Mouse (Mus musculus) embryonic facial prominence, embryonic 13.5 days (tissue): Measurements from ENCODE around the gene Degs1. TPM values are rescaled to one million over a fixed set of nuclear protein-coding genes. Genes with fewer than 3 reads are reported as not detected.

Experiments used
- ATAC-seq: fragments of 200-750 bp; cut with Nextera tagmentation; 2 replicates; pipeline ENCODE4 v1.8.0; 2017; ENCODE audit warnings: low read depth; ENCODE audit not compliant: insufficient number of reproducible peaks, insufficient read depth, low FRiP score, low TSS enrichment
- H3K27ac ChIP-seq: fragments of 300-500 bp; sonication (generic); 2 replicates; pipeline ENCODE4 v1.5.1; 2015; ENCODE audit warnings: moderate library complexity, mild to moderate bottlenecking, inconsistent platforms
- H3K27me3 ChIP-seq: fragments of 300-500 bp; sonication (generic); 2 replicates; pipeline ENCODE4 v1.6.1; 2015; ENCODE audit warnings: mild to moderate bottlenecking, inconsistent platforms
- H3K36me3 ChIP-seq: fragments of 300-500 bp; sonication (generic); 2 replicates; pipeline ENCODE4 v1.6.1; 2015; ENCODE audit warnings: mild to moderate bottlenecking, inconsistent platforms
- H3K4me1 ChIP-seq: fragments of 300-500 bp; sonication (generic); 2 replicates; pipeline ENCODE4 v1.6.1; 2015; ENCODE audit warnings: inconsistent platforms
- H3K4me2 ChIP-seq: fragments of 300-500 bp; sonication (generic); 2 replicates; pipeline ENCODE4 v1.6.1; 2015; ENCODE audit warnings: moderate library complexity, mild to moderate bottlenecking, inconsistent platforms
- H3K4me3 ChIP-seq: fragments of 300-500 bp; sonication (generic); 2 replicates; pipeline ENCODE4 v1.5.1; 2015; ENCODE audit warnings: mild to moderate bottlenecking, inconsistent platforms
- H3K9ac ChIP-seq: fragments of 300-500 bp; sonication (generic); 2 replicates; pipeline ENCODE4 v1.6.1; 2015; ENCODE audit warnings: mild to moderate bottlenecking, inconsistent platforms
- H3K9me3 ChIP-seq: fragments of 300-500 bp; sonication (generic); 2 replicates; pipeline ENCODE4 v1.6.1; 2016; ENCODE audit warnings: inconsistent platforms
- WGBS: fragments of 180-500 bp; shearing (Covaris S2); methylation state at CpG from one replicate; pipeline ENCODE4 v1.1.7; 2015; ENCODE audit warnings: mixed read lengths; 5-methylcytosine and 5-hydroxymethylcytosine counted together
- polyA plus RNA-seq: library from polyadenylated mRNA; unstranded; fragments of >200 nt; fragmentation: Nextera tagmentation; extraction: Ambion mirVana; gene quantifications from 2 replicates; pipeline ENCODE4 v1.2.1, GENCODE M21; 2015

Degs1 gene
- polyA plus RNA-seq, result 100 and 107 TPM in 2 replicates

- Histone ChIP-seq H3K4me1 (peaks cover 27% of the 10 kb centered on the region), H3K9me3 (no peaks in the 10 kb centered on the region), H3K4me3 (peak within 1 kb of the TSS; percentile 87), H3K36me3 (peaks cover 20% of the 10 kb centered on the region), H3K4me2 (peak within 1 kb of the TSS; percentile 84), H3K9ac (peak within 1 kb of the TSS; percentile 93), H3K27ac (peak within 1 kb of the TSS; percentile 87), H3K27me3 (no peaks in the 10 kb centered on the region)
- under 1% methylated on average over 92 of the region's 94 CpGs for WGBS
- peak; percentile 87 for ATAC-seq
These were observed at the start of gene Degs1 for GRCm38 (mm10) chr1:182282091-182283075. Gene Degs1, minus strand, starts transcription at chr1:182282804.

DNA sequence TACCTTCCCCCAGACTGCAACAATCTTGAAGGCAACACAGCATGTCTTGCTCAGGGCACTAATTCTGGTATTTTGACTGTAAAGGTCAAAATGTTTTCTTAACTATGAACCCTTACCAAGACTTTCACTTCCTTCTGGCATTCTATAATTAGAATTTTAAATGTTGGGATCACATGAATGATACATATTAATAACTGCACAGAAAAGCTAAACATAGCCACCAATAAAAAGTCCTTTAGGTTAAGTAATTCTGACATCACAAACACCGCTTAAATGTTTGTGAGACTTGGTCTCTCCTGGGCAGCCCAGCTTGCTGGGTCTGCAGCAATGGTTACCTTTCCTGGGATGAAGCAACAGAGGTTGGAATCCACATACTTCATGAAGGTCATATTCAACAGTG lies 43.3 kb upstream of the Degs1 start:
- H3K4me1 ChIP-seq, result no peaks in the 10 kb centered on the region
- no peak overlapping the region for H3K9ac ChIP-seq
- H3K27ac ChIP-seq, result no peak overlapping the region
- H3K27me3 ChIP-seq, result no peaks in the 10 kb centered on the region
- no peaks in the 10 kb centered on the region for H3K9me3 ChIP-seq
- no peak for ATAC-seq
- H3K36me3 ChIP-seq, result peaks cover 78% of the 10 kb centered on the region
- no peak overlapping the region for H3K4me3 ChIP-seq
- WGBS, result 93% methylated on average over 1 of the region's 1 CpGs
- H3K4me2 ChIP-seq, result no peak overlapping the region

DNA sequence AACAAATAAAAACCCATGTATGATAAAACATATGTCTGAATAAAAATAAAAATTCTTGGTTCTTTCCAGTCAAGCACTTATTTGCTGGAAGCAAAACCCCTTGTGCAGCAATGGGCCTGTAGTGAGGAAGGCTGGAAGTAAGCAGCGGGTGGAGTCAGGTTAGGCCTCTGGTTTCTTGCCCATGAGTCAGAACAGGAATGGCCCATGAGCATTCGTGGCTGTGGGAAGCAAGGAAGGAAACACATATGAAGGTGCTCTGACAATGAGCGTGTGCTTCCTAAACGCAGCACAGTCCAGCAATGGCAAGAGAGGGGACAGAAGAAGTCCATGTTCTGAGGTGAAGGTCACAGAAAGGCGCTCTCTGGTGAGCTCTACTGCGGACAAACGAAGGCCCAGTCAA lies 41.9 kb upstream of the Degs1 start:
- H3K9ac ChIP-seq, result no peak overlapping the region
- H3K4me3 ChIP-seq, result no peak overlapping the region
- no peaks in the 10 kb centered on the region for H3K9me3 ChIP-seq
- H3K36me3 ChIP-seq, result peaks cover 86% of the 10 kb centered on the region
- ATAC-seq, result no peak
- H3K4me1 ChIP-seq, result no peaks in the 10 kb centered on the region
- 95% methylated on average over 7 of the region's 7 CpGs for WGBS
- H3K27ac ChIP-seq, result no peak overlapping the region
- no peaks in the 10 kb centered on the region for H3K27me3 ChIP-seq
- H3K4me2 ChIP-seq, result no peak overlapping the region

DNA sequence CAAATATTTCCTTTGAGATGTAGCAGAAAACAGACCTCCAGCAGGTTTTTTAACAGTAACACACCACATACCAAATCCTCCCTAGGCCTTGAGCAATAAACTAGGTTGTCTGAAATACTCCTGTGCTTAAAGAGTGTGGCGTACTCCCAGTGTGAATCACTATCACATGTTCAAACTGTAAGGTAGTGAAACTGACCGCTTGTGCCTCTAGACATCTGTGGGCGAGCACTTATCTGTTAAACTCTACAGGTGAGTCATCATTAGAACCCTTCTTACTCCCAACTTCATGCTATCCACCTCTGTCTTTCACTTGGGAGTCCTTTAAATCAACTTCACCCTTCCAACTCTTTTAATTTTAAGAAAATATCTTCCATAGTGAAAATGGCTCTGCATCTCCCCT lies 40.5 kb upstream of the Degs1 start:
- H3K27me3 ChIP-seq, result no peaks in the 10 kb centered on the region
- H3K36me3 ChIP-seq, result peaks cover 88% of the 10 kb centered on the region
- H3K9ac ChIP-seq, result no peak overlapping the region
- no peak for ATAC-seq
- no peaks in the 10 kb centered on the region for H3K4me1 ChIP-seq
- no peaks in the 10 kb centered on the region for H3K9me3 ChIP-seq
- WGBS, result 93% methylated on average over 3 of the region's 3 CpGs
- no peak overlapping the region for H3K4me2 ChIP-seq
- no peak overlapping the region for H3K4me3 ChIP-seq
- no peak overlapping the region for H3K27ac ChIP-seq

- Histone ChIP-seq H3K4me2 (no peak overlapping the region), H3K9ac (no peak overlapping the region), H3K36me3 (peaks cover 69% of the 10 kb centered on the region), H3K27me3 (no peaks in the 10 kb centered on the region), H3K4me3 (no peak overlapping the region), H3K27ac (no peak overlapping the region), H3K4me1 (no peaks in the 10 kb centered on the region), H3K9me3 (peaks cover 6% of the 10 kb centered on the region; the same call in 1 of the 2 replicates)
- ATAC-seq, result no peak
- WGBS, result 96% methylated on average over 5 of the region's 5 CpGs
These were observed 31.6 kb upstream of the Degs1 start for GRCm38 (mm10) chr1:182314201-182314600.

- no peak overlapping the region for H3K4me2 ChIP-seq
- H3K4me1 ChIP-seq, result no peaks in the 10 kb centered on the region
- H3K9ac ChIP-seq, result no peak overlapping the region
- H3K27ac ChIP-seq, result no peak overlapping the region
- peaks cover 59% of the 10 kb centered on the region for H3K36me3 ChIP-seq
- no peak for ATAC-seq
- H3K27me3 ChIP-seq, result no peaks in the 10 kb centered on the region
- 94% methylated on average over 8 of the region's 8 CpGs for WGBS
- no peak overlapping the region for H3K4me3 ChIP-seq
- H3K9me3 ChIP-seq, result peaks cover 6% of the 10 kb centered on the region; the same call in 1 of the 2 replicates
These were observed 30.6 kb upstream of the Degs1 start for GRCm38 (mm10) chr1:182313181-182313580.

- WGBS, result 92% methylated on average over 5 of the region's 5 CpGs
- Histone ChIP-seq H3K36me3 (peaks cover 41% of the 10 kb centered on the region), H3K4me3 (no peak overlapping the region), H3K4me1 (no peaks in the 10 kb centered on the region), H3K9ac (no peak overlapping the region), H3K27ac (no peak overlapping the region), H3K4me2 (no peak overlapping the region), H3K9me3 (peaks cover 6% of the 10 kb centered on the region; the same call in 1 of the 2 replicates), H3K27me3 (no peaks in the 10 kb centered on the region)
- no peak for ATAC-seq
These were observed 28.8 kb upstream of the Degs1 start for GRCm38 (mm10) chr1:182311376-182311775.

GRCm38 (mm10) chr1:182310316-182310715 lies 27.7 kb upstream of the Degs1 start:
- Histone ChIP-seq H3K4me2 (no peak overlapping the region), H3K4me3 (no peak overlapping the region), H3K27ac (no peak overlapping the region), H3K27me3 (no peaks in the 10 kb centered on the region), H3K9ac (no peak overlapping the region), H3K9me3 (peaks cover 6% of the 10 kb centered on the region; the same call in 1 of the 2 replicates), H3K36me3 (peaks cover 33% of the 10 kb centered on the region), H3K4me1 (no peaks in the 10 kb centered on the region)
- WGBS, result 90% methylated on average over 2 of the region's 2 CpGs
- no peak for ATAC-seq

GRCm38 (mm10) chr1:182309403-182309802 lies 26.8 kb upstream of the Degs1 start:
- no peak overlapping the region for H3K4me3 ChIP-seq
- no peaks in the 10 kb centered on the region for H3K27me3 ChIP-seq
- no peak for ATAC-seq
- H3K9me3 ChIP-seq, result peaks cover 6% of the 10 kb centered on the region; the same call in 1 of the 2 replicates
- no peak overlapping the region for H3K4me2 ChIP-seq
- no peaks in the 10 kb centered on the region for H3K4me1 ChIP-seq
- H3K27ac ChIP-seq, result no peak overlapping the region
- H3K9ac ChIP-seq, result no peak overlapping the region
- peaks cover 24% of the 10 kb centered on the region for H3K36me3 ChIP-seq
- 74% methylated on average over 5 of the region's 5 CpGs for WGBS

DNA sequence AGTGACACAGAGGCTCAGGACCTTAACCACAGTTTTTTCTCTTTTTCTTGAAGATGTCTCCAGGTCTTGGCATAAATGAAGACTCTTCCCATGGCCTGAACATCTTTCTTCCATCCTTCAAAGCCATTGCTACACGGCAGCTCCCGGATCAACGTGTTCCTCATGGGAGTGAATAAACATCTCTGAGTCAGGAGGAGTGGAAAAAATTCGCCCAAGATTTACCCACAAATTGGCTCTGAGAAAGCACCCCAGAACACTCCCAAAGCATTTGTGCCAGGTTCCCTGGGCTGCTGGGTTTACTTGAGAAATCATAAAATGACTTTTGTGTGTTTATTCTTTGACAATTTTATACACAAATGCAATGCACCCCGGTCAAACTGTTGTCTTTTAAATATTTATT lies 20.3 kb upstream of the Degs1 start:
- no peak overlapping the region for H3K9ac ChIP-seq
- no peak overlapping the region for H3K4me2 ChIP-seq
- no peak overlapping the region for H3K27ac ChIP-seq
- no peaks in the 10 kb centered on the region for H3K9me3 ChIP-seq
- no peaks in the 10 kb centered on the region for H3K4me1 ChIP-seq
- no peaks in the 10 kb centered on the region for H3K27me3 ChIP-seq
- no peaks in the 10 kb centered on the region for H3K36me3 ChIP-seq
- no peak overlapping the region for H3K4me3 ChIP-seq
- ATAC-seq, result no peak
- WGBS, result 85% methylated on average over 5 of the region's 5 CpGs

GRCm38 (mm10) chr1:182302176-182302870 lies 19.7 kb upstream of the Degs1 start:
- 81% methylated on average over 6 of the region's 6 CpGs for WGBS
- Histone ChIP-seq H3K27ac (no peak overlapping the region), H3K36me3 (no peaks in the 10 kb centered on the region), H3K27me3 (no peaks in the 10 kb centered on the region), H3K9ac (no peak overlapping the region), H3K4me2 (no peak overlapping the region), H3K4me1 (no peaks in the 10 kb centered on the region), H3K9me3 (no peaks in the 10 kb centered on the region), H3K4me3 (no peak overlapping the region)
- no peak for ATAC-seq
